Mouse (Mus musculus) hindbrain, embryonic 12.5 days (tissue): ENCODE measurements around the gene Lbh. TPM values are rescaled to one million over a fixed set of nuclear protein-coding genes. Genes with fewer than 3 reads are reported as not detected.

Source experiments
- polyA plus RNA-seq: library from polyadenylated mRNA; unstranded; fragments of >200 nt; fragmentation: Nextera tagmentation; extraction: Ambion mirVana; gene quantifications from 2 replicates; pipeline ENCODE4 v1.2.1, GENCODE M21; 2016

The Lbh gene
- polyA plus RNA-seq, 1 experiment from 2014 or later: 4.3 TPM

Other genes with a start within 250 kb of the Lbh start
- 80.7 and 88.9 TPM in 2 replicates for gene Ypel5, start 81.9 kb upstream of the Lbh start, polyA plus RNA-seq
- gene Lclat1, start 189.7 kb downstream of the Lbh start, polyA plus RNA-seq: 10.1 and 14.4 TPM in 2 replicates